Mouse (Mus musculus) kidney, postnatal 10 days (tissue): ENCODE results near the gene Rnf128.
"Not testable (repeated sequence)": the region's sequence is repeated elsewhere in the genome, so short reads cannot be mapped to it uniquely, and the experiment has no call there.

Source experiments
- DNase-seq: peaks from one replicate; pipeline ENCODE4 v3.0.0; 2021; ENCODE audit warnings: mixed read lengths

Gene Rnf128

GRCm38 (mm10) chrX:139562925-139563461, at the start of gene Rnf128:
Gene Rnf128, plus strand, starts transcription at chrX:139563316.
- DNase-seq: peak; percentile 14

- no peak for DNase-seq
These were observed 47.0 kb upstream of the Rnf128 start for GRCm38 (mm10) chrX:139516156-139516555.

GRCm38 (mm10) chrX:139519251-139519650, 43.9 kb upstream of the Rnf128 start:
- no peak for DNase-seq

GRCm38 (mm10) chrX:139524303-139525091, 38.6 kb upstream of the Rnf128 start:
- peak; percentile 6 for DNase-seq

- DNase-seq: no peak
These were observed 37.4 kb upstream of the Rnf128 start for GRCm38 (mm10) chrX:139525724-139526123.

GRCm38 (mm10) chrX:139526984-139527383, 36.1 kb upstream of the Rnf128 start:
- no peak for DNase-seq

GRCm38 (mm10) chrX:139529678-139530077, 33.4 kb upstream of the Rnf128 start:
- no peak for DNase-seq

- DNase-seq: no peak
These were observed 30.8 kb upstream of the Rnf128 start for GRCm38 (mm10) chrX:139532293-139532692.

GRCm38 (mm10) chrX:139537641-139538397, 25.3 kb upstream of the Rnf128 start:
- DNase-seq: no peak

- no peak for DNase-seq
These were observed 19.4 kb upstream of the Rnf128 start for GRCm38 (mm10) chrX:139543726-139544125.

GRCm38 (mm10) chrX:139550456-139550855, 12.7 kb upstream of the Rnf128 start:
- DNase-seq: no peak

GRCm38 (mm10) chrX:139552090-139552489, 11.0 kb upstream of the Rnf128 start:
- no peak for DNase-seq

- DNase-seq: peak; percentile 5
These were observed 726 bp upstream of the Rnf128 start for GRCm38 (mm10) chrX:139562255-139562924.

- no peak for DNase-seq
These were observed 6.9 kb downstream of the Rnf128 start for GRCm38 (mm10) chrX:139570054-139570453.

- DNase-seq: no peak
These were observed 15.6 kb downstream of the Rnf128 start for GRCm38 (mm10) chrX:139578649-139579278.

GRCm38 (mm10) chrX:139583616-139584015, 20.5 kb downstream of the Rnf128 start:
- no peak for DNase-seq

- DNase-seq: not testable (repeated sequence)
These were observed 23.6 kb downstream of the Rnf128 start for GRCm38 (mm10) chrX:139586676-139587075.

GRCm38 (mm10) chrX:139596404-139596803, 33.3 kb downstream of the Rnf128 start:
- DNase-seq: no peak

- DNase-seq: peak; percentile 87
These were observed 47.1 kb downstream of the Rnf128 start for GRCm38 (mm10) chrX:139610033-139610764.

- DNase-seq: peak; percentile 25
These were observed 47.7 kb downstream of the Rnf128 start for GRCm38 (mm10) chrX:139610765-139611300.

- no peak for DNase-seq
These were observed 51.6 kb downstream of the Rnf128 start for GRCm38 (mm10) chrX:139614761-139615160.

GRCm38 (mm10) chrX:139622071-139622470, 59.0 kb downstream of the Rnf128 start:
- no peak for DNase-seq
